Mouse (Mus musculus) kidney, embryonic 16.5 days (tissue): ENCODE results near the gene Hcrtr1. TPM values are rescaled to one million over a fixed set of nuclear protein-coding genes. Genes with fewer than 3 reads are reported as not detected.
A peak's percentile ranks its signal among the peaks of the same experiment; 100 is the strongest.

Experiments
- ATAC-seq: fragments of 200-750 bp; cut with Nextera tagmentation; 2 replicates; pipeline ENCODE4 v1.8.0; 2017; ENCODE audit warnings: moderate TSS enrichment; ENCODE audit not compliant: low FRiP score, low TSS enrichment
- H3K27ac ChIP-seq: fragments of 300-500 bp; sonication (generic); 2 replicates; pipeline ENCODE4 v1.5.1; 2014; ENCODE audit warnings: low read length
- H3K27me3 ChIP-seq: fragments of 300-500 bp; sonication (generic); 2 replicates; pipeline ENCODE4 v1.6.1; 2014; ENCODE audit warnings: low read length, control low read depth, mixed read lengths; ENCODE audit not compliant: insufficient read depth
- H3K36me3 ChIP-seq: fragments of 300-500 bp; sonication (generic); 2 replicates; pipeline ENCODE4 v1.6.1; 2014; ENCODE audit warnings: low read length, control low read depth, mixed read lengths; ENCODE audit not compliant: insufficient read depth
- H3K4me1 ChIP-seq: fragments of 300-500 bp; sonication (generic); 2 replicates; pipeline ENCODE4 v1.6.1; 2014; ENCODE audit warnings: low read length, control low read depth, mixed read lengths; ENCODE audit not compliant: insufficient read depth
- H3K4me2 ChIP-seq: fragments of 300-500 bp; sonication (generic); replicated peaks from 2 replicates; pipeline ENCODE4 v1.6.1; 2014; ENCODE audit warnings: low read depth, low read length
- H3K4me3 ChIP-seq: fragments of 300-500 bp; sonication (generic); 2 replicates; pipeline ENCODE4 v1.5.1; 2014; ENCODE audit warnings: mild to moderate bottlenecking, low read length
- H3K9ac ChIP-seq: fragments of 300-500 bp; sonication (generic); replicated peaks from 2 replicates; pipeline ENCODE4 v1.6.1; 2014; ENCODE audit warnings: low read length
- H3K9me3 ChIP-seq: fragments of 300-500 bp; sonication (generic); 2 replicates; pipeline ENCODE4 v1.6.1; 2016; ENCODE audit warnings: low read length, control low read depth
- WGBS: fragments of 180-500 bp; shearing (Covaris S2); extraction: QIAGEN DNeasy Blood & Tissue Kit; methylation state at CpG from one replicate; pipeline ENCODE4 v1.1.7; 2014; 5-methylcytosine and 5-hydroxymethylcytosine counted together
- polyA plus RNA-seq: library from polyadenylated mRNA; unstranded; fragments of >200 nt; fragmentation: Nextera tagmentation; extraction: Ambion mirVana; gene quantifications from 2 replicates; pipeline ENCODE4 v1.2.1, GENCODE M21; 2015

Hcrtr1 gene
- polyA plus RNA-seq, 1 experiment from 2014 or later = 0.19 TPM

- no peak overlapping the region for H3K9ac ChIP-seq
- peak overlapping the region; percentile 71 for H3K27ac ChIP-seq
- no peaks in the 10 kb centered on the region for H3K9me3 ChIP-seq
- H3K4me2 ChIP-seq = no peak overlapping the region
- H3K4me3 ChIP-seq = no peak overlapping the region
- peaks cover 63% of the 10 kb centered on the region for H3K4me1 ChIP-seq
- 65% methylated on average over 4 of the region's 4 CpGs for WGBS
- ATAC-seq = no peak
- 0 out of 2 replicates have a peak, but pooled peaks cover 5% of the 10 kb centered on the region for H3K27me3 ChIP-seq
- H3K36me3 ChIP-seq = no peaks in the 10 kb centered on the region
These were observed 37.9 kb upstream of the Hcrtr1 start for GRCm38 (mm10) chr4:130177087-130177486.

GRCm38 (mm10) chr4:130176156-130176720 is 37.1 kb upstream of the Hcrtr1 start:
- no peaks in the 10 kb centered on the region for H3K36me3 ChIP-seq
- no peak overlapping the region for H3K27ac ChIP-seq
- no peak overlapping the region for H3K4me2 ChIP-seq
- H3K9ac ChIP-seq = no peak overlapping the region
- 0 out of 2 replicates have a peak, but pooled peaks cover 5% of the 10 kb centered on the region for H3K27me3 ChIP-seq
- H3K4me3 ChIP-seq = no peak overlapping the region
- 77% methylated on average over 5 of the region's 5 CpGs for WGBS
- peaks cover 66% of the 10 kb centered on the region for H3K4me1 ChIP-seq
- no peak for ATAC-seq
- no peaks in the 10 kb centered on the region for H3K9me3 ChIP-seq

- peak; percentile 32 for ATAC-seq
- 1% methylated on average over 14 of the region's 14 CpGs for WGBS
- Histone ChIP-seq H3K9me3 (no peaks in the 10 kb centered on the region), H3K4me2 (peak within 1 kb of the TSS; percentile 63), H3K9ac (peak within 1 kb of the TSS; percentile 45), H3K27ac (peak within 1 kb of the TSS; percentile 60; the same call in 1 of the 2 replicates), H3K36me3 (no peaks in the 10 kb centered on the region), H3K27me3 (0 out of 2 replicates have a peak, but pooled peaks cover 5% of the 10 kb centered on the region), H3K4me3 (peak within 1 kb of the TSS; percentile 34), H3K4me1 (peaks cover 68% of the 10 kb centered on the region)
These were observed 36.0 kb upstream of the Hcrtr1 start, which contains the start of gene Tinagl1 for GRCm38 (mm10) chr4:130175072-130175711. Gene Tinagl1, minus strand, starts transcription at chr4:130175122.

GRCm38 (mm10) chr4:130174335-130175031 is 35.3 kb upstream of the Hcrtr1 start:
- Histone ChIP-seq H3K9ac (peak overlapping the region; percentile 45), H3K36me3 (no peaks in the 10 kb centered on the region), H3K27ac (peak overlapping the region; percentile 60; the same call in 1 of the 2 replicates), H3K9me3 (no peaks in the 10 kb centered on the region), H3K4me3 (peak overlapping the region; percentile 34), H3K27me3 (0 out of 2 replicates have a peak, but pooled peaks cover 5% of the 10 kb centered on the region), H3K4me2 (peak overlapping the region; percentile 63), H3K4me1 (peaks cover 70% of the 10 kb centered on the region)
- 2% methylated on average over 25 of the region's 25 CpGs for WGBS
- peak; percentile 79 for ATAC-seq

- H3K4me3 ChIP-seq = peak overlapping the region; percentile 34
- peak overlapping the region; percentile 60; the same call in 1 of the 2 replicates for H3K27ac ChIP-seq
- 37% methylated on average over 19 of the region's 19 CpGs for WGBS
- peak overlapping the region; percentile 45 for H3K9ac ChIP-seq
- H3K9me3 ChIP-seq = no peaks in the 10 kb centered on the region
- 0 out of 2 replicates have a peak, but pooled peaks cover 5% of the 10 kb centered on the region for H3K27me3 ChIP-seq
- no peak for ATAC-seq
- peaks cover 75% of the 10 kb centered on the region for H3K4me1 ChIP-seq
- H3K4me2 ChIP-seq = peak overlapping the region; percentile 63
- H3K36me3 ChIP-seq = no peaks in the 10 kb centered on the region
These were observed 34.8 kb upstream of the Hcrtr1 start for GRCm38 (mm10) chr4:130173911-130174311.

- 65% methylated on average over 11 of the region's 11 CpGs for WGBS
- Histone ChIP-seq H3K36me3 (no peaks in the 10 kb centered on the region), H3K4me2 (peak overlapping the region; percentile 63), H3K27me3 (0 out of 2 replicates have a peak, but pooled peaks cover 5% of the 10 kb centered on the region), H3K4me1 (peaks cover 82% of the 10 kb centered on the region), H3K4me3 (peak overlapping the region; percentile 34), H3K27ac (peak overlapping the region; percentile 74), H3K9ac (peak overlapping the region; percentile 45), H3K9me3 (no peaks in the 10 kb centered on the region)
- no peak for ATAC-seq
These were observed 34.1 kb upstream of the Hcrtr1 start for GRCm38 (mm10) chr4:130173060-130173822.

- peak; percentile 43 for ATAC-seq
- no peaks in the 10 kb centered on the region for H3K36me3 ChIP-seq
- H3K9me3 ChIP-seq = no peaks in the 10 kb centered on the region
- H3K27me3 ChIP-seq = 0 out of 2 replicates have a peak, but pooled peaks cover 5% of the 10 kb centered on the region
- 24% methylated on average over 11 of the region's 11 CpGs for WGBS
- H3K4me1 ChIP-seq = peaks cover 85% of the 10 kb centered on the region
- H3K4me2 ChIP-seq = peak overlapping the region; percentile 33
- peak overlapping the region; percentile 4; the same call in 1 of the 2 replicates for H3K4me3 ChIP-seq
- peak overlapping the region; percentile 74 for H3K27ac ChIP-seq
- peak overlapping the region; percentile 29; the same call in 1 of the 2 replicates for H3K9ac ChIP-seq
These were observed 33.0 kb upstream of the Hcrtr1 start for GRCm38 (mm10) chr4:130171951-130172765.

GRCm38 (mm10) chr4:130170362-130170761 is 31.2 kb upstream of the Hcrtr1 start:
- Histone ChIP-seq H3K9ac (no peak overlapping the region), H3K4me2 (no peak overlapping the region), H3K4me3 (no peak overlapping the region), H3K36me3 (no peaks in the 10 kb centered on the region), H3K9me3 (no peaks in the 10 kb centered on the region), H3K4me1 (peaks cover 80% of the 10 kb centered on the region), H3K27ac (no peak overlapping the region), H3K27me3 (no peaks in the 10 kb centered on the region)
- ATAC-seq = no peak
- 89% methylated on average over 4 of the region's 4 CpGs for WGBS
